Mouse (Mus musculus): Measurements from ENCODE around the gene Gm17087. TPM values are rescaled to one million over a fixed set of nuclear protein-coding genes. Genes with fewer than 3 reads are reported as not detected.

Gm17087 gene
- polyA plus RNA-seq, 1 experiment from 2014 or later: not detected

Other genes with a start within 250 kb of the Gm17087 start
- gene Prr18, start 229.5 kb downstream of the Gm17087 start, polyA plus RNA-seq (2015; fragmentation: Nextera tagmentation; extraction: Ambion mirVana): 0.07 TPM in 1 of 2 replicates, not detected in the other
- gene T2, start 211.0 kb downstream of the Gm17087 start, polyA plus RNA-seq (2015; fragmentation: Nextera tagmentation; extraction: Ambion mirVana): not detected in 2 replicates
- not detected in 2 replicates for gene T, start 132.5 kb downstream of the Gm17087 start, polyA plus RNA-seq (2015; fragmentation: Nextera tagmentation; extraction: Ambion mirVana)
- 0.54 and 0.89 TPM in 2 replicates for gene Pde10a, start 41.6 kb downstream of the Gm17087 start, polyA plus RNA-seq (2015; fragmentation: Nextera tagmentation; extraction: Ambion mirVana)

Data from liver, embryonic 16.5 days (tissue).